Mouse (Mus musculus) E14TG2a.4 (cell line): ENCODE measurements at regions not wholly inside any gene's neighbourhood (a gene's known extent, or its start where the extent isn't known, plus 50 kb on each side); places are given as distances from the start of the nearest gene placed in this dataset.

Source experiments
- CTCF ChIP-seq: conservative IDR thresholded peaks from 2 replicates; pipeline ENCODE4 v1.5.1; 2014; ENCODE audit warnings: low read length
- NANOG ChIP-seq: IDR thresholded peaks from 2 replicates; pipeline ENCODE4 v1.6.1; 2014; ENCODE audit warnings: borderline replicate concordance, low read length, mixed read lengths
- POU5F1 ChIP-seq: IDR thresholded peaks from 2 replicates; pipeline ENCODE4 v1.6.1; 2014; ENCODE audit warnings: low read length, borderline replicate concordance

DNA sequence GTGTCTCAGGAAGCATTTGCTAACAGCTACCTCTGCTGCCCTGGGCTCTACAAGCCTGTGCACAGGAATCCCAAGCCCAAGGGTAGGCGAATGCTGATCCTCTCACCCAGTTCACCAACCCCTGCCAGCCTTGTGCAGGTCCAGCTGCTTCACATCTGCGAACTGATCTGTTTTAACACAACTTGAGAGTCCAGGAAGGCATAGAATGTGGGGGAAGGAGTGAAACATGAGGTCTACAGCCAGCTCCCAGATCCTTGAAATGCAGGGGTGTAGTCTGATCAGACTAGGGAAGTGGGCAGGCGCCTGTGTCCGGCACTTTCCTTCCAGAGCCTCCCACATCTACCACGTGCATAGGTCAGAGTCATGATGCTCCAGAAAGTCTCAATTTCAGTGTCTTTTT lies 181.3 kb downstream of the Suds3 start:
- TF ChIP-seq CTCF, result no peak
- no peak for TF ChIP-seq NANOG
- no peak for TF ChIP-seq POU5F1
